Comparison of ENCODE assay signal across 17 mouse cellular contexts in genomic region chr9:118374680-118375079, GRCm38 (mm10).
DNase-seq lines count a peak whose midpoint lies in the region; ATAC-seq lines count a peak whose summit lies in the region.
"Had no signal": no experiment of that assay in that cellular context is flagged by ENCODE, and none has a peak within 500 bp of the region (broad histone marks: within the 10 kb centered on the region; RNA-seq: fewer than 3 reads in every experiment).

No protein-coding gene starts in this region.

- intact Hi-C loops in heart, postnatal 10 days (cut with DNase I) = no loop called here

- peak; percentile 59 for ATAC-seq in megakaryocyte, adult 5-6 weeks (ENCODE audit: poor library complexity, severe bottlenecking)
- ATAC-seq: activated CD4-positive, CD25-positive, alpha-beta regulatory T cell, adult 4 months; forebrain, embryonic 13.5 days; forebrain, embryonic 15.5 days; forebrain, postnatal 0 days had no signal

- peak; percentile 30 for DNase-seq in CD4-positive helper T cell, adult 2 months (ENCODE audit: low read depth, low spot score)
- peak; percentile 66 to 83 for DNase-seq in natural killer cell, adult 2 months (ENCODE audit: low spot score in 2 of 2)
- DNase-seq in heart, postnatal 10 days = no peak
- DNase-seq in adrenal gland, postnatal 25 days = no peak
- DNase-seq: adrenal gland, adult 8-10 months; adrenal gland, postnatal 14 days; B cell, adult 2 months; cerebellum, adult 11-12 months; cerebellum, adult 2 months; cerebellum, adult 9-10 months; cerebellum, postnatal 10 days; cerebellum, postnatal 25 days; forebrain, postnatal 0 days had no signal

Comparison
In these comparisons a context has a peak if more than half of its experiments do, and no peak if none do; other contexts are left out.
1. DNase-seq: peak in CD4-positive helper T cell, adult 2 months (single experiment) and natural killer cell, adult 2 months (2 of 2); none in heart, postnatal 10 days (0 of 2) and adrenal gland, postnatal 25 days (single experiment).